Mouse (Mus musculus): Measurements from ENCODE around the gene Spock1.

DNA sequence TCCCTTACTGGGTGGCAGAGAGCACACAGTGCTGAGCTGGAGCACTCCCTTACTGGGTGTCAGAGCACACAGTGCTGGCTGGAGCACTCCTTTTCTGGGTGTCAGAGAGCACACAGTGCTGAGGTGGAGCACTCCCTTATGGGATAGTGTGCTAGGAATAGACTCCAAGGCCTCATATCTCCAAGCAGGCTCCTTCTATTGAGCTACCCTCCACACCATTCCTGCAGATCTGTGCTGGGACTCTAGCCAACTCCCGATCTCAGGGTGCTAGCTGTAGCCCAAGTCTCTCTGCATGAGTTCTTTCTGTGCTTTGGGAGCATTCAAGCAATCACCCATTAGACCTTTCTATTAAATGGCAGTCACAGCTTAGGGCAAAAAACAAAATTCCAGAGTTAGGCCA is 54.5 kb downstream of the Spock1 start:
- TF ChIP-seq POLR2A (IDR thresholded peaks at IDR 0.05; ENCODE audit: low read depth, low read length), result no peak
- no peak for TF ChIP-seq CTCF (IDR thresholded peaks at IDR 0.05; ENCODE audit: extremely low read depth, insufficient read length, insufficient replicate concordance, low read depth, low read length)

Measured in small intestine, adult 2 months (tissue).